Mouse (Mus musculus): ENCODE data around the gene Ctf2. TPM values are rescaled to one million over a fixed set of nuclear protein-coding genes. Genes with fewer than 3 reads are reported as not detected.

Ctf2 gene
- polyA plus RNA-seq, 1 experiment from 2014 or later: 0.36 TPM

DNA sequence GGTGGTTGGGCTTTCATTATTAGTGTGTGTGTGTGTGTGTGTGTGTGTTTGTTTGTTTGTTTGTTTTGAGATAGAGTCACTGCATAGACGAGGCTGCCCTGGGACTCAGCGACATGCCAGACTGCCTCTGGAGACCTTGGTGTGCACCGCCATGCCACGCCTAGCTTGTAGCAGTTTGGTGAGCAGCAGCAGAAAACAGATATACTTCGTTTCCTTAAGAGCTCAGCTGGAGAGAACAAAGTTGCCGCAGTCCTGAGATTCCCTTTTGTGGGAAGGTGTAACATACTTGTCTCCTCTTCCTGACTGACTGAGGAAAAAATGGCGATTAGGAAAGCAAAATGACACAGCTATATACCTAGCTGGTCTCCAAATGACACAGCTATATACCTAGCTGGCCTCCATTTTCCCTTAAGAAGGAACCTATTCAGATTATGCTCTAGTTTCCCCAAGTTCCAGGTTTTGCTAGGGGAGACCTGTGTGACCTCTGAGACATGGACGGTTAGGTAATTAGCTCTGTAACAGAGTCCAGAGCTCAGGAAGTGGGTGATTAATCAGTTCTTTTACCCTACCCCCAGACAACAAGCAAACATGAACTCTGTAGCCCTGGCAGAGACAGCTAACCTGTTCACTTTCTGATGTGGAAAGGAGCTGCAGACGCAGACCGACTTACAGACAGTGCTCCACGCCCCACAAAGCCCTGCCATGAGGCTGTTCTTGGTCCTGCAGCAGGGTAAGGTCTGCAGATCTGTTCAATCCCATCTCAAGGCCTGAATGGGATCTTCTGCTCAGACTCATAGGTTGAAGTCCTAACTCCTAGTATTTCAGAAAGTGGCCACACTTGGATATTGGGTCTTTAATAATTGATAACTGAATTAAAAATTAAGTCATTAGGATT, 59.8 kb downstream of the Ctf2 start:
- no peaks in the 10 kb centered on the region for H3K27me3 ChIP-seq
- H3K4me2 ChIP-seq: no peak overlapping the region
- no peaks in the 10 kb centered on the region for H3K9me3 ChIP-seq (replicated peaks)
- H3K4me1 ChIP-seq: no peaks in the 10 kb centered on the region
- no peak overlapping the region for H3K4me3 ChIP-seq
- no peak for ATAC-seq
- WGBS: 87% methylated on average over 11 of the region's 11 CpGs
- no peaks in the 10 kb centered on the region for H3K36me3 ChIP-seq (ENCODE audit: poor library complexity, severe bottlenecking)
- no peak overlapping the region for H3K9ac ChIP-seq
- no peak overlapping the region for H3K27ac ChIP-seq

MicroRNAs within 50 kb of the gene (microRNA counts, 519-probe panel; counts per million panel counts)
- 177 counts per million, percentile 53 among the panel's probes with 10 or more counts for microRNA mmu-miR-762

Small RNAs within 50 kb of the gene (microRNA-seq; reads per million reads assigned to microRNA genes)
- gene Mir762: not detected

Other genes with a start within 250 kb of the Ctf2 start
- 50.3 and 55.2 TPM in 2 replicates for gene Srcap, start 220.2 kb downstream of the Ctf2 start, polyA plus RNA-seq (2015; fragmentation: Nextera tagmentation; extraction: Ambion mirVana)
- 19.5 and 21.2 TPM in 2 replicates for gene Gm42715, start 212.6 kb downstream of the Ctf2 start, polyA plus RNA-seq (2015; fragmentation: Nextera tagmentation; extraction: Ambion mirVana)
- gene Tmem265, start 170.8 kb downstream of the Ctf2 start, polyA plus RNA-seq (2015; fragmentation: Nextera tagmentation; extraction: Ambion mirVana): 5.0 and 5.7 TPM in 2 replicates
- gene Phkg2, start 158.8 kb downstream of the Ctf2 start, polyA plus RNA-seq (2015; fragmentation: Nextera tagmentation; extraction: Ambion mirVana): 58.6 and 63.4 TPM in 2 replicates
- gene Ccdc189, start 143.6 kb downstream of the Ctf2 start, polyA plus RNA-seq (2015; fragmentation: Nextera tagmentation; extraction: Ambion mirVana): 13.8 and 15.6 TPM in 2 replicates
- gene Rnf40, start 143.4 kb downstream of the Ctf2 start, polyA plus RNA-seq (2015; fragmentation: Nextera tagmentation; extraction: Ambion mirVana): 43.1 and 51.9 TPM in 2 replicates
- gene Zfp629, start 116.4 kb downstream of the Ctf2 start, polyA plus RNA-seq (2015; fragmentation: Nextera tagmentation; extraction: Ambion mirVana): 18.6 and 22.0 TPM in 2 replicates
- gene Bcl7c, start 23.2 kb downstream of the Ctf2 start, polyA plus RNA-seq (2015; fragmentation: Nextera tagmentation; extraction: Ambion mirVana): 36.6 and 40.8 TPM in 2 replicates
- 3.8 and 4.4 TPM in 2 replicates for gene Ctf1, start 19.4 kb downstream of the Ctf2 start, polyA plus RNA-seq (2015; fragmentation: Nextera tagmentation; extraction: Ambion mirVana)
- gene Fbxl19, start 12.4 kb upstream of the Ctf2 start, polyA plus RNA-seq (2015; fragmentation: Nextera tagmentation; extraction: Ambion mirVana): 7.7 and 9.6 TPM in 2 replicates
- 4.8 and 5.4 TPM in 2 replicates for gene Orai3, start 37.6 kb upstream of the Ctf2 start, polyA plus RNA-seq (2015; fragmentation: Nextera tagmentation; extraction: Ambion mirVana)
- gene Setd1a, start 44.5 kb upstream of the Ctf2 start, polyA plus RNA-seq (2015; fragmentation: Nextera tagmentation; extraction: Ambion mirVana): 20.0 and 21.5 TPM in 2 replicates
- gene Gm49388, start 53.4 kb upstream of the Ctf2 start, polyA plus RNA-seq (2015; fragmentation: Nextera tagmentation; extraction: Ambion mirVana): not detected in 2 replicates
- 5.0 and 7.5 TPM in 2 replicates for gene Hsd3b7, start 68.4 kb upstream of the Ctf2 start, polyA plus RNA-seq (2015; fragmentation: Nextera tagmentation; extraction: Ambion mirVana)
- 20.5 and 25.6 TPM in 2 replicates for gene Stx4a, start 92.1 kb upstream of the Ctf2 start, polyA plus RNA-seq (2015; fragmentation: Nextera tagmentation; extraction: Ambion mirVana)
- gene Stx1b, start 92.4 kb upstream of the Ctf2 start, polyA plus RNA-seq (2015; fragmentation: Nextera tagmentation; extraction: Ambion mirVana): 18.9 and 21.9 TPM in 2 replicates
- gene Zfp646, start 144.1 kb upstream of the Ctf2 start, polyA plus RNA-seq (2015; fragmentation: Nextera tagmentation; extraction: Ambion mirVana): 12.9 and 15.5 TPM in 2 replicates
- 39.1 and 44.8 TPM in 2 replicates for gene Zfp668, start 144.7 kb upstream of the Ctf2 start, polyA plus RNA-seq (2015; fragmentation: Nextera tagmentation; extraction: Ambion mirVana)
- 0.66 and 0.77 TPM in 2 replicates for gene Prss53, start 158.8 kb upstream of the Ctf2 start, polyA plus RNA-seq (2015; fragmentation: Nextera tagmentation; extraction: Ambion mirVana)
- not detected in 2 replicates for gene Gm21974, start 163.3 kb upstream of the Ctf2 start, polyA plus RNA-seq (2015; fragmentation: Nextera tagmentation; extraction: Ambion mirVana)
- gene Vkorc1, start 163.5 kb upstream of the Ctf2 start, polyA plus RNA-seq (2015; fragmentation: Nextera tagmentation; extraction: Ambion mirVana): 55.8 and 59.5 TPM in 2 replicates
- 80.2 and 91.6 TPM in 2 replicates for gene Bckdk, start 171.9 kb upstream of the Ctf2 start, polyA plus RNA-seq (2015; fragmentation: Nextera tagmentation; extraction: Ambion mirVana)
- 49.8 and 51.1 TPM in 2 replicates for gene Kat8, start 180.3 kb upstream of the Ctf2 start, polyA plus RNA-seq (2015; fragmentation: Nextera tagmentation; extraction: Ambion mirVana)
- 0.09 and 0.29 TPM in 2 replicates for gene Prss8, start 197.9 kb upstream of the Ctf2 start, polyA plus RNA-seq (2015; fragmentation: Nextera tagmentation; extraction: Ambion mirVana)
- gene Prss36, start 214.6 kb upstream of the Ctf2 start, polyA plus RNA-seq (2015; fragmentation: Nextera tagmentation; extraction: Ambion mirVana): 7.9 and 10.1 TPM in 2 replicates
- 452 and 476 TPM in 2 replicates for gene Fus, start 235.3 kb upstream of the Ctf2 start, polyA plus RNA-seq (2015; fragmentation: Nextera tagmentation; extraction: Ambion mirVana)

Measured in forebrain, embryonic 13.5 days (tissue).